In genomic region chr5:21265049-21265448, GRCm38 (mm10) we compare ENCODE assay signal across 8 mouse cellular contexts.
DNase-seq lines count a peak whose midpoint lies in the region; ATAC-seq and TF ChIP-seq lines count a peak whose summit lies in the region.

No protein-coding gene starts in this region.

- no peak for ATAC-seq in embryonic facial prominence, embryonic 11.5 days (replicated peaks; ENCODE audit: insufficient number of reproducible peaks, low FRiP score, low TSS enrichment, low read depth)
- no peak for ATAC-seq in liver, postnatal 0 days
- ATAC-seq in neutrophil, adult 5-6 weeks (ENCODE audit: extremely low read depth, insufficient number of reproducible peaks, low FRiP score, poor library complexity, severe bottlenecking): peak; percentile 64; the same call in 1 of the 2 replicates

- H3K4me3 ChIP-seq in embryonic facial prominence, embryonic 11.5 days (ENCODE audit: low read depth, low read length): no peak overlapping the region
- H3K4me3 ChIP-seq in liver, postnatal 0 days (ENCODE audit: low read depth, low read length): no peak overlapping the region

- intact Hi-C loops in heart, postnatal 25 days (cut with DNase I): loop anchor here (1.0 to 2.0 kb wide), 3 partner anchors 155 to 376 kb away; no protein-coding TSS in a partner anchor

- TF ChIP-seq CTCF in liver, postnatal 0 days (IDR thresholded peaks at IDR 0.05; ENCODE audit: low read depth): peak; percentile 87

- no peaks in the 10 kb centered on the region for H3K4me1 ChIP-seq in embryonic facial prominence, embryonic 11.5 days (ENCODE audit: control insufficient read depth, insufficient read depth, low read length)
- no peaks in the 10 kb centered on the region for H3K4me1 ChIP-seq in liver, postnatal 0 days (ENCODE audit: insufficient read depth)

- H3K27ac ChIP-seq in embryonic facial prominence, embryonic 11.5 days (replicated peaks; ENCODE audit: low read depth, low read length): no peak overlapping the region
- no peak overlapping the region for H3K27ac ChIP-seq in liver, postnatal 0 days (ENCODE audit: low read depth)

- no peak overlapping the region for H3K4me2 ChIP-seq in embryonic facial prominence, embryonic 11.5 days (ENCODE audit: low read depth, low read length)
- H3K4me2 ChIP-seq in liver, postnatal 0 days (ENCODE audit: low read depth, low read length): no peak overlapping the region

- no peaks in the 10 kb centered on the region for H3K9me3 ChIP-seq in embryonic facial prominence, embryonic 11.5 days (replicated peaks; ENCODE audit: control insufficient read depth, low read length)
- H3K9me3 ChIP-seq in liver, postnatal 0 days (ENCODE audit: low read length): no peaks in the 10 kb centered on the region

- H3K9ac ChIP-seq in embryonic facial prominence, embryonic 11.5 days (replicated peaks; ENCODE audit: low read length): no peak overlapping the region
- H3K9ac ChIP-seq in liver, postnatal 0 days (replicated peaks): no peak overlapping the region

- H3K36me3 ChIP-seq in embryonic facial prominence, embryonic 11.5 days (replicated peaks; ENCODE audit: control insufficient read depth, insufficient read depth, low read depth, low read length): no peaks in the 10 kb centered on the region
- no peaks in the 10 kb centered on the region for H3K36me3 ChIP-seq in liver, postnatal 0 days (replicated peaks; ENCODE audit: insufficient read depth, low read length)

- H3K27me3 ChIP-seq in embryonic facial prominence, embryonic 11.5 days (ENCODE audit: control insufficient read depth, insufficient read depth, low read length): no peaks in the 10 kb centered on the region
- H3K27me3 ChIP-seq in liver, postnatal 0 days (ENCODE audit: insufficient read depth, low read length): no peaks in the 10 kb centered on the region

- no peak for TF ChIP-seq EP300 in liver, postnatal 0 days (IDR thresholded peaks at IDR 0.05; ENCODE audit: low read depth)

- WGBS in embryonic facial prominence, embryonic 11.5 days: 33% methylated on average over 4 of the region's 4 CpGs
- 15% methylated on average over 4 of the region's 4 CpGs for WGBS in liver, postnatal 0 days (ENCODE audit: insufficient replicate concordance)

- DNase-seq in CD8-positive naive resting alpha-beta T cell, adult 2 months (ENCODE audit: low read depth in 2 of 2, low spot score in 2 of 2): peak; percentile 68 to 73
- DNase-seq in adrenal gland, postnatal 4 days (ENCODE audit: low spot score in 2 of 2): peak; percentile 60 to 64
- DNase-seq in embryonic facial prominence, embryonic 11.5 days (ENCODE audit: low spot score): peak; percentile 94
- DNase-seq in heart, postnatal 25 days (ENCODE audit: low spot score): peak; percentile 37
- DNase-seq in kidney, postnatal 36 days: peak; percentile 74 to 90
- DNase-seq in liver, postnatal 0 days: peak; percentile 84
- DNase-seq in thymus, adult 18-20 months: peak; percentile 15 to 36

Comparison
In these comparisons a context has a peak if more than half of its experiments do, and no peak if none do; other contexts are left out.
1. DNase-seq: peak in every context shown above with its lines; median percentile 94 in embryonic facial prominence, embryonic 11.5 days; 84 in liver, postnatal 0 days; 82 in kidney, postnatal 36 days; 70 in CD8-positive naive resting alpha-beta T cell, adult 2 months; 62 in adrenal gland, postnatal 4 days; 37 in heart, postnatal 25 days; 26 in thymus, adult 18-20 months.